Mouse (Mus musculus) erythroblast, embryonic 14.5 days (primary cell): Measurements from ENCODE around the gene Olfml2a.

ENCODE experiments used
- GATA1 ChIP-seq: IDR thresholded peaks from 2 replicates; pipeline ENCODE4 v1.6.1; 2012; ENCODE audit warnings: low read length, inconsistent platforms, mixed read lengths
- TAL1 ChIP-seq: IDR thresholded peaks from 3 replicates; pipeline ENCODE4 v1.6.1; 2012; ENCODE audit warnings: low read length, inconsistent platforms, mixed read lengths

- TF ChIP-seq GATA1 (no peak), TAL1 (no peak)
These were observed 80.2 kb downstream of the Olfml2a start for GRCm38 (mm10) chr2:39011971-39012370.
